Mouse (Mus musculus): ENCODE measurements at regions not wholly inside any gene's neighbourhood (a gene's known extent, or its start where the extent isn't known, plus 50 kb on each side); places are given as distances from the start of the nearest gene placed in this dataset.

GRCm38 (mm10) chr1:61321513-61322145, 317.0 kb upstream of the Pard3b start:
- no peak for DNase-seq (ENCODE audit: low spot score)

- no peak for DNase-seq (ENCODE audit: low spot score)
Measured at GRCm38 (mm10) chr1:61331456-61331855, 307.2 kb upstream of the Pard3b start.

GRCm38 (mm10) chr1:61331906-61332305, 306.7 kb upstream of the Pard3b start:
- no peak for DNase-seq (ENCODE audit: low spot score)

GRCm38 (mm10) chr1:61336367-61336766, 302.3 kb upstream of the Pard3b start:
- DNase-seq (ENCODE audit: low spot score), result no peak

GRCm38 (mm10) chr1:61352921-61353320, 285.7 kb upstream of the Pard3b start:
- DNase-seq (ENCODE audit: low spot score), result no peak

GRCm38 (mm10) chr1:61353481-61353880, 285.1 kb upstream of the Pard3b start:
- no peak for DNase-seq (ENCODE audit: low spot score)

GRCm38 (mm10) chr1:61355241-61355640, 283.4 kb upstream of the Pard3b start:
- no peak for DNase-seq (ENCODE audit: low spot score)

- DNase-seq (ENCODE audit: low spot score), result no peak
Measured at GRCm38 (mm10) chr1:61359011-61359930, 279.4 kb upstream of the Pard3b start.

DNA sequence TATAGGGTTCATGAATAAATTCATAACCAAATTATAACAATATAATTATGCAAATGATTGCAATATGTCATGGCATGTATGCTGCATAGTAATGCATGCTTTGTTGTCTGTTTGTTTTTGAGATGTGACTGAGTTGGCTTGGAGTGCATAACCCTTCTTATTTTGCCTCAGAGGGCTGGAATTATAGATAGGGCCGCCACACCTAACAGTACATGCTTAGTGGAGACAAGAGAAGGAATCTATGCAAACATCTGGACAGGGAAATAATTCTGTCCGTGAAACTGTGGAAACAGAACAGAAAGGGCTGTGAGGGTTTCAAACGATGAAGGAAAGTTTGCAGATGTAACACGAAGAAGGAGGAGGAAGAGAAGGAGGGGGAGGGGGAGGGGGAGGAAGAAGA, 266.0 kb upstream of the Pard3b start:
- no peak for DNase-seq (ENCODE audit: low spot score)

DNA sequence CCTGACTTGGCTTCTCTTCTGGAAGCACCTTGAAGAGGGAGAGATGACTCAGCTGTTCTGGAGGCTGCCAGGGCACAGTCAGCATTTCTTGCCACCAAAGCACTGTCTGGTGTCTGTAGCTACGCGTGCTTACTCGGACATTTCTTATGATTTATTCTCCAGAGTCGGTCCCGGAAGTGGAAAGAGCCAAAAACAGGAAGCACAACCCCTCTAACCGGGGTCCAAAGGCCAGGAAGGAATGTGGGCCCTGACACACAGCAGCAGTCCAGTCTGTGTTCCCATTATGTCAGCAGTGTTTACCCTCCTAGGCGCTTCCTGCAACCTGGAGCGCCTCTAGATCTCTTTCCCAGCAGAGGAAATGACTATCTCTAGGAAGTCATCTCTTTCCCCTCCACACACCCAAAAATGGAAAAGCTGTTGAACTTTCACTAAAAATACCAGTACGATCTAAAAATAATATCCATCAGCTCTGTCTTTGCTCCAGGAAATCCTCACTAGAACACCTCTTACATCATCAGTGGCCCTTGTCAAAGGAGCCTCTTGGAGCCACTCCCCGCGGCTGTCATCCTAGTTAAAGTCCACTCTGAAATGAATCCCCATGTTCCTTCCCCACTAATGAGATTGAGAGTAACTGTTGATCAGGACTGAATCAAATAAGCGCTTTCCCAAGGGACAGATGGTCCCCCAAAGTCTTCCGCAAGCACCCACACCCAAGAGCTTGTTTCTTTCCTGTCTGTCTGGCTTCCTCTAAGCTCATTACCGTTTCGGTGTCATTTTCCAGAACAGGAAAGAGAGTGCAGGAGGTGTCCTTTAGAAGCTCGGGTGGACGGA, 264.7 kb upstream of the Pard3b start:
- DNase-seq (ENCODE audit: low spot score), result no peak

- DNase-seq (ENCODE audit: low spot score), result peak; percentile 3
Measured at GRCm38 (mm10) chr1:61376417-61376816, 262.2 kb upstream of the Pard3b start.

- DNase-seq (ENCODE audit: low spot score), result peak; percentile 77
Measured at GRCm38 (mm10) chr1:61377070-61377469, 261.6 kb upstream of the Pard3b start.

DNA sequence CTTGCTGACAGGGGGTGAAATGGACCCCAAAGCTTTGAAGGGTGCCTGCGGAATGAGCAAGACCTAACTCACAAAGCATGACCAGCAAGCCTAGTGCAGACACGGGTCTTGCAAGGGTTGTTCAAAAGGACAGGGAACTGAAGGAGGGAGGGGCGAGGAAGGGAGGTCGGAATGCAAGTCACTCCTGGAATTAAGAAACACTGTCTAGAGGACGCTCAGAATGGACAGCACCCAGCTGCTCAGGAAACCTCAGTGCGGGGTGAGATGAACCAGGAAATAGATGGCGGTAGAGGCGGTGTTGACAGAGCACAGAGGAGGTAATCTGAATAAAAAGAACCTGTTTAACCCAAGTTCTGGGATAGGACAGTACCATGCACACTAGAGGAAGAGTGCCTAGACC, 260.4 kb upstream of the Pard3b start:
- no peak for DNase-seq (ENCODE audit: low spot score)

DNA sequence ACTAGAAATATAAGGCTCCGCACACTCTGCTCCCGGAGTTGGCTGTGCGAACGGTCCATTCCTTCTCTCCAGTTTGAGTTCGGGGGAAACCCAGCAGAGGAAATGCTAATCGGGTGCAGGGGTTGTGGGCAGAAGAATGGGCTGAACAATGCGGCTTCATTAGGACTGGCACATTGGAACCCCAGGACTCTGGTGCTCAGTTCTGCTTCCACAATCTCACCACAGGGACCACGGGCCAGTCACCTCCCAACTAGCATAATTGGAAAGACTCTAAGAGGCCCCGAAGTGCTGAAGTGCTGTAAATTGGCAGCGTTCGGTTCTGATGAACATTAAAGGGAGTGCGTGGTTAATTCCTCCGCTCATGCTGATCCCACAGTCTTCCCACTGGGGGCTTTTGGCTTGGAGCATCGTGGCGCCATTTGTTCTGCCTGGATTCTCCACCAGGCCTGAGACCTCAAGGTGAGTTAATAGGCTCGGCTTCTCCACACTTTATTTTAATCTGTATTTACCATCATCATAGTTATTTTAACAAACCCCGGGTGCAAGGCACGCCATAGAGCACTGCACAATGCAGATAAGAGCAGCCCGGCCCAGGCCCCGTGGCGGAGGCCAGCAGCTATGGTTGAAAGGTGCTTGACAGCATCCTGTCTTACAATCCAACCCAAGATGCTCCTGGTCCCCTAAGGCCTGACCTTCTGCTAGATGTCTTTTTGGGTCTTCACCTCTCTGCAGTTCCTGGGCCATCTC, 258.7 kb upstream of the Pard3b start:
- no peak for DNase-seq (ENCODE audit: low spot score)

DNA sequence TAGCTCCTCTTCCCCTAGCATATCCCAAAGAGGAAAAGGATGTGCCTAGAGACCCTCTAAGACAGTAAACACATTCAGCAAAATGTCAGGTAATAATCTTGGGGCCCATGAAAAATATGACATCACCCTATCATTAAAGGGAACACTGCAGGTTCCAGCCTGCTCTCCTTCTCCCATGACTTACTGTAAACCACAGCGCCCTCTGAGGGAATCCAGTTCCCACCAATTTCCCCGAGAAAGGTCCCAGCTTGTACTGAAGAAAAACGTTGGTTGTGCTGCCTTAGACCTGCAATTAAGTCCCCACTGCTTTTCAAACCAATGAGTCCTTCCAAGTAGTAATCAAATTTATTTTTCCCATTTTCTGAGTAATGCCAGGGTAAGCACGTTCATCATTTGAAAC, 251.0 kb upstream of the Pard3b start:
- DNase-seq (ENCODE audit: low spot score), result no peak

DNA sequence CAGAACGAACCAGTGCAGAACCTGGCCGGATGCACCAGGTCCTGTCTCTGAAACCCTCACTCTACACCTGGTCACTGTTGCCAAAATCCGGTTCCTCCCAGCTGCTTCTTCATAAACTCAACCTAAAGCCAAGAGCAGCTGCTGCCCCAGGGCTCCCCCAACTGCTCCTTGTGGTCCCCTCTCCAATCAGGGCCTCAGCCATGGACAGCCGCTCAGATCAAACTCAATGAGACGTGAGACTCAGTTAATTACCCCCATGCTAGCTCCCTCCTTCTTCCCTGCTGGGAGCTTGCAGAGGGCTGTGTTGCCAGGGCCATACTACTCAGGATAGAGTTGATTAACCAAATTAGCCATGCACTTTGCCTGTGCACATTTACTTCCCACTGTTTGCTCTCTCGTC, 240.8 kb upstream of the Pard3b start:
- DNase-seq (ENCODE audit: low spot score), result no peak

DNA sequence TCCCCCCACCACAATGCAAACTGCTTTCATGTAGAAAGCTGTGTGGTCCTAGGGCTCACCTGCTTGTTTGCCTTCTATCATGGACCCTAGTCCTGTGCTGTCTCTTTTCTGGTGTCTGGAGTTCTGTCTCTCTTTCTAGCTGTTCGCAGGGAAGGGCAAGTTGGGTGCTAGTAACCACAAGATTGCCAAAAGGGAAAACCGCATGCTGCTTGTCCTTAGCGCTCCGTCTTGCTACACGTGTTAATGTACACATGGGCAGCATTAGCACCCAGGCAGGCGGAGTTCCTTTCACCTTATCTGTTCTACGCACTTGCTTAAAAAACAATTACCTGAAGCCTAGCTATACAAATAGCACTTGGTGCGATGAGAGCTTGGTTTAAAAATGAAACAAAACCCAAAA, 236.3 kb upstream of the Pard3b start:
- DNase-seq (ENCODE audit: low spot score), result no peak

GRCm38 (mm10) chr1:61407201-61407600, 231.4 kb upstream of the Pard3b start:
- DNase-seq (ENCODE audit: low spot score), result no peak

GRCm38 (mm10) chr1:61414772-61415171, 223.9 kb upstream of the Pard3b start:
- DNase-seq (ENCODE audit: low spot score), result no peak

GRCm38 (mm10) chr1:61415426-61416195, 223.0 kb upstream of the Pard3b start:
- no peak for DNase-seq (ENCODE audit: low spot score)

DNA sequence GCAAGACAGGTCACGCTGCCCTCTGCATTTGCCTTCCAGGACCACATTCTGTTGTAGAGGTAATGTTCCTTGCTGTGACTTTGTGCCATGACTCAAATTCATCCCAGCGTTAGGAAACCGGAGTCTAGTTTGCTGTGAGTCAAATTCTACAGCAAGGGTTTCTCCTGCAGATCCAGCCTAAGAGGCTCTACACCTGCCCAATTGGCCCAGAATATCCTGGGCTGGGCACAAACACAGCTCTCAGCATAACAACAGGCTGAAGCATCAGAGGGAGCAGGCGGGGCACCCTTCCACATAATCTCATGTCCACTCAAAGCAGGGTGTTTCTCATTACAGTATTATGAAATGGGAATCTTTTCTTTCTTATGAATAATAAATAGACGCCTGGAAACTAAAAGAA, 220.2 kb upstream of the Pard3b start:
- no peak for DNase-seq (ENCODE audit: low spot score)

Data from adipocyte (in vitro differentiated cells).